Mouse (Mus musculus): Measurements from ENCODE around the gene Wdr90.

GRCm38 (mm10) chr17:25895891-25896290, 34.6 kb upstream of the Wdr90 start:
- TF ChIP-seq CTCF (IDR thresholded peaks at IDR 0.05; ENCODE audit: low read depth) (no peak), EP300 (IDR thresholded peaks at IDR 0.05; ENCODE audit: low read depth) (no peak)

Data from liver, postnatal 0 days (tissue).